Mouse (Mus musculus) midbrain, embryonic 14.5 days (tissue): ENCODE data around the gene Pan2. TPM values are rescaled to one million over a fixed set of nuclear protein-coding genes. Genes with fewer than 3 reads are reported as not detected.
"Not testable (repeated sequence)": the region's sequence is repeated elsewhere in the genome, so short reads cannot be mapped to it uniquely, and the experiment has no call there.

Experiments used
- ATAC-seq: fragments of 200-750 bp; cut with Nextera tagmentation; 2 replicates; pipeline ENCODE4 v1.8.0; 2017; ENCODE audit warnings: moderate number of reproducible peaks, moderate library complexity; ENCODE audit not compliant: low FRiP score, low TSS enrichment
- DNase-seq: peaks from one replicate; pipeline ENCODE4 v3.0.0-alpha.2; 2015
- H3K27ac ChIP-seq: fragments of 300-500 bp; sonication (generic); replicated peaks from 2 replicates; pipeline ENCODE4 v1.5.1; 2014; ENCODE audit warnings: mild to moderate bottlenecking, low read depth, low read length, moderate library complexity
- H3K27me3 ChIP-seq: fragments of 300-500 bp; sonication (generic); 2 replicates; pipeline ENCODE4 v1.6.1; 2014; ENCODE audit warnings: low read length, control low read depth, mixed read lengths; ENCODE audit not compliant: control insufficient read depth, insufficient read depth
- H3K36me3 ChIP-seq: fragments of 300-500 bp; sonication (generic); 2 replicates; pipeline ENCODE4 v1.6.1; 2014; ENCODE audit warnings: low read length, control low read depth; ENCODE audit not compliant: control insufficient read depth, insufficient read depth
- H3K4me1 ChIP-seq: fragments of 300-500 bp; sonication (generic); 2 replicates; pipeline ENCODE4 v1.6.1; 2014; ENCODE audit warnings: mild to moderate bottlenecking, antibody characterized with exemption, low read length, control low read depth; ENCODE audit not compliant: control insufficient read depth, insufficient read depth
- H3K4me2 ChIP-seq: fragments of 300-500 bp; sonication (generic); 2 replicates; pipeline ENCODE4 v1.6.1; 2014; ENCODE audit warnings: mild to moderate bottlenecking, low read length, moderate library complexity
- H3K4me3 ChIP-seq: fragments of 300-500 bp; sonication (generic); replicated peaks from 2 replicates; pipeline ENCODE4 v1.5.1; 2014; ENCODE audit warnings: low read depth, low read length
- H3K9ac ChIP-seq: fragments of 300-500 bp; sonication (generic); replicated peaks from 2 replicates; pipeline ENCODE4 v1.6.1; 2014; ENCODE audit warnings: mild to moderate bottlenecking, low read length, moderate library complexity
- H3K9me3 ChIP-seq: fragments of 300-500 bp; sonication (generic); 2 replicates; pipeline ENCODE4 v1.6.1; 2016; ENCODE audit warnings: low read length, control low read depth, mixed read lengths; ENCODE audit not compliant: control insufficient read depth
- WGBS: fragments of 180-500 bp; shearing (Covaris S2); extraction: QIAGEN DNeasy Blood & Tissue Kit; methylation state at CpG from one replicate; pipeline ENCODE4 v1.1.7; 2014; 5-methylcytosine and 5-hydroxymethylcytosine counted together
- polyA plus RNA-seq: library from polyadenylated mRNA; unstranded; fragments of >200 nt; fragmentation: Nextera tagmentation; extraction: Ambion mirVana; gene quantifications from 2 replicates; pipeline ENCODE4 v1.2.1, GENCODE M21; 2014

The Pan2 gene
- polyA plus RNA-seq, 1 experiment from 2014 or later = 23.0 TPM

GRCm38 (mm10) chr10:128278158-128278557 is 25.0 kb upstream of the Pan2 start:
- H3K9ac ChIP-seq = no peak overlapping the region
- H3K4me3 ChIP-seq = no peak overlapping the region
- peaks cover 56% of the 10 kb centered on the region for H3K36me3 ChIP-seq
- H3K4me2 ChIP-seq = no peak overlapping the region
- 60% methylated on average over 6 of the region's 6 CpGs for WGBS
- H3K27ac ChIP-seq = no peak overlapping the region
- DNase-seq = no peak
- no peak for ATAC-seq
- no peaks in the 10 kb centered on the region for H3K4me1 ChIP-seq
- no peaks in the 10 kb centered on the region for H3K27me3 ChIP-seq
- no peaks in the 10 kb centered on the region for H3K9me3 ChIP-seq

GRCm38 (mm10) chr10:128280943-128281342 is 22.2 kb upstream of the Pan2 start:
- no peak for ATAC-seq
- Histone ChIP-seq H3K4me2 (no peak overlapping the region), H3K9me3 (no peaks in the 10 kb centered on the region), H3K27ac (no peak overlapping the region), H3K27me3 (no peaks in the 10 kb centered on the region), H3K4me3 (no peak overlapping the region), H3K9ac (no peak overlapping the region), H3K4me1 (no peaks in the 10 kb centered on the region), H3K36me3 (peaks cover 72% of the 10 kb centered on the region)
- DNase-seq = no peak
- WGBS = 84% methylated on average over 6 of the region's 6 CpGs

GRCm38 (mm10) chr10:128281682-128282081 is 21.5 kb upstream of the Pan2 start:
- Histone ChIP-seq H3K9me3 (no peaks in the 10 kb centered on the region), H3K9ac (no peak overlapping the region), H3K27me3 (no peaks in the 10 kb centered on the region), H3K4me2 (no peak overlapping the region), H3K4me1 (no peaks in the 10 kb centered on the region), H3K36me3 (peaks cover 75% of the 10 kb centered on the region), H3K4me3 (no peak overlapping the region), H3K27ac (no peak overlapping the region)
- no peak for DNase-seq
- WGBS = 94% methylated on average over 14 of the region's 14 CpGs
- no peak for ATAC-seq

- Histone ChIP-seq H3K36me3 (peaks cover 74% of the 10 kb centered on the region), H3K27me3 (no peaks in the 10 kb centered on the region), H3K9ac (no peak overlapping the region), H3K27ac (no peak overlapping the region), H3K4me1 (no peaks in the 10 kb centered on the region), H3K4me3 (no peak overlapping the region), H3K9me3 (no peaks in the 10 kb centered on the region), H3K4me2 (no peak overlapping the region)
- 93% methylated on average over 20 of the region's 20 CpGs for whole genome bisulfite sequencing
- ATAC-seq (no peak), DNase-seq (no peak)
These were observed 20.2 kb upstream of the Pan2 start for GRCm38 (mm10) chr10:128282886-128283450.

DNA sequence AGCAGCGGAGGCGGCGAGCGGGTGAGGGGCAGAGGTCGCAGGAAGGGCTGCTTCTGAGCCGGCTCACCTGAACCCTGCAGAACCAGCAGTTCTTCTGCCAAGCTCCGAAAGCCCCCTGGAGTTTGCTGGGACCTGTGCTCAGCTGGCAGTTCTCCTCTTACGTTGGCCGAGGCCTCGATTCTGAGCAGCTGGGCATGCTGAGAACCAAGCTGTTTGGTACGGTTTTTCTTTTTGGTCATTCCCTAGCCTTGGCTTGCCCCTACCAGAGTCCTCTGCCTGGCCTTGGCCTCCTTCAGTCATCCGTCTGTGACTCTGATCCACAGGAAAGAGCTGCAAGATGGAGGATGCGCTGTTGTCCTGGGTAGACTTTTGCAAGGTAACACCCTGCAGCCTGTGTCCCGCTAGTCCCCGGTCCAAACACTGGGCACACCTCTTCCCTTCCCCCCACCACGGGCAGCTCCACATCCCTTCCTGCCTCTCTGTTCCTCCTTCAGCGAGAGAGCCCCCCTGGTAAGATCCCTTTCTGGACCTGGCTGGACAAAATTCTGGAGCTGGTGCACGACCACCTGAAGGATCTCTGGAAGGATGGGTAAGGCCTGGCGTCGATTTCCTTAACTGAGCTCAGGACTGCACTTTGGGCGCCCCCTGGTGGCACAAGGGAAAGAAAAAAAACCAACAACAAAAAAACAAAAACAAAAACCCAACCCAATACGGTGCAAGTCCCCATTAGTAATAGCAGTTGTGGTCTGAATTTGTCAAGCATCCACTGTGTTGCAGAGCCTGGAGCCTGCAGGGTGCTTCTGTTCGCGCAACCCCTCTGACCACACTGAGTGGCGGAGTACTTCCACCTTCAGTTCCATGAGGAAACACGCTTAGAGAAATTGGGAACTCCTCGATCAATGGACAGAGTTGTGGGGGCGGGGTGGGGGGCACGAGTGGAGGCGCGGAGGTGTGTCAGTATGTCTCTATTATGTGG is 19.2 kb upstream of the Pan2 start:
- peaks cover 72% of the 10 kb centered on the region for H3K36me3 ChIP-seq
- H3K9me3 ChIP-seq = no peaks in the 10 kb centered on the region
- H3K9ac ChIP-seq = no peak overlapping the region
- ATAC-seq (no peak), DNase-seq (peak; percentile 88)
- no peak overlapping the region for H3K4me3 ChIP-seq
- WGBS = 67% methylated on average over 31 of the region's 31 CpGs
- no peak overlapping the region for H3K27ac ChIP-seq
- no peak overlapping the region for H3K4me2 ChIP-seq
- no peaks in the 10 kb centered on the region for H3K4me1 ChIP-seq
- H3K27me3 ChIP-seq = no peaks in the 10 kb centered on the region

GRCm38 (mm10) chr10:128290594-128290993 is 12.5 kb upstream of the Pan2 start:
- not testable (repeated sequence) for H3K9ac ChIP-seq, H3K4me1 ChIP-seq, H3K9me3 ChIP-seq, H3K4me2 ChIP-seq, H3K27me3 ChIP-seq, ATAC-seq, H3K27ac ChIP-seq, DNase-seq, H3K4me3 ChIP-seq
- WGBS = 92% methylated on average over 1 of the region's 1 CpGs
- H3K36me3 ChIP-seq = peaks cover 43% of the 10 kb centered on the region

GRCm38 (mm10) chr10:128296370-128297090 is 6.6 kb upstream of the Pan2 start:
- H3K4me1 ChIP-seq = no peaks in the 10 kb centered on the region
- no peaks in the 10 kb centered on the region for H3K27me3 ChIP-seq
- H3K36me3 ChIP-seq = peaks cover 15% of the 10 kb centered on the region
- no peak overlapping the region for H3K27ac ChIP-seq
- 75% methylated on average over 13 of the region's 13 CpGs for WGBS
- H3K9ac ChIP-seq = no peak overlapping the region
- H3K4me2 ChIP-seq = no peak overlapping the region
- no peak overlapping the region for H3K4me3 ChIP-seq
- ATAC-seq = no peak
- no peak for DNase-seq
- H3K9me3 ChIP-seq = no peaks in the 10 kb centered on the region

DNA sequence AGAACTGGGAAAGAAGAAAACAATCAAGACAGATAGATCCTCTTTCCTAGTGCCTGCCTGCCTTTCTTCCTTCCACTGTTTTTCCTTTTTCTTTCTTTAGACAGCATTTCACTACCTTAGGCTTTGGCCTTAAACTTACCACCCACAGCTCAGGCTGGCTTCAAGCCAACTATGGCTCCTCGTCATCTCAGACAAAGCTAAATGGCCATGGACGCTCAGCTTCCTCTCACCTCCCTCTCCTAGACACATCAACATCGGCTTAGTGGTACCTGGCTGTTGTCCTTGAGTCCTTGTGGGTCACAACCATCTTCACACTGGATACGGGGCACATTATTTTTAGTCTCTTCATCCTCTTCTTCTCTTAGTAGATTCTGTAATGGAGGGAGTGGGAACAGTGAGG is 5.9 kb upstream of the Pan2 start:
- ATAC-seq = no peak
- H3K4me2 ChIP-seq = no peak overlapping the region
- no peak overlapping the region for H3K9ac ChIP-seq
- no peak overlapping the region for H3K4me3 ChIP-seq
- DNase-seq = no peak
- WGBS = 81% methylated on average over 4 of the region's 4 CpGs
- H3K9me3 ChIP-seq = no peaks in the 10 kb centered on the region
- peaks cover 1% of the 10 kb centered on the region for H3K4me1 ChIP-seq
- H3K36me3 ChIP-seq = peaks cover 9% of the 10 kb centered on the region
- no peaks in the 10 kb centered on the region for H3K27me3 ChIP-seq
- no peak overlapping the region for H3K27ac ChIP-seq
